Mouse (Mus musculus) lung, postnatal 14 days (tissue): Measurements from ENCODE around the gene Lhx8.

Experiments used
- DNase-seq: peaks from one replicate; pipeline ENCODE4 v3.0.0; 2021

Gene Lhx8

GRCm38 (mm10) chr3:154321921-154322574 lies 8.4 kb downstream of the Lhx8 start:
- no peak for DNase-seq

DNA sequence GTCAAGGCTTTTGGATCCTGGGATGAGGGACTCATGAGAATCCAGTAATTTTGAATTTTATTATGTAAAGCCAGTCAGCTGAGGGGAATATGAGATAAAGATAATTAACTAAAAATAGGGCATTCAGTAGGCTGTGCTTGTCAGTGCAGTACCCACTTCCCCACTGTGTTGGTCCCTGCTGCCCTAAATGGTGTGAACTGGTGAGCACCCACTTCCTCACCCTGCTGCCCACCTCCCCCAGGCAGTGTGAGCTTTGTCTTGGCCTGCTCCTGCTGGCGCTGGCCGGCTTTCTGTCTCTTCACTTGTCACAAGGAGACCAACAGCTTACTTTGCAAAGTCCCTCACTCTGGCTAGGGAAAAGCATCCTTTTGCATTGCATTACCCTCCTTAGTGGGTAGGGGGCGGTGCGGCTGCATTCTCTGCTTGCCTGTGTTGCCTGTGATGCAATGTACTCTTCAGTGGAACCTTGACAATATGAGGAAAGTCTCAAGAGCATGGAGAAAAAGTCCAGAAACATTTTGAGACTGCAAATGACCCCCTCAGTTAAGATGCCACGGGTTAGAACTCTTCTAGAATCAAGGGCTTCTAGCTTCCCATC lies 12.7 kb downstream of the Lhx8 start:
- peak; percentile 19 for DNase-seq

GRCm38 (mm10) chr3:154305163-154305884 lies 25.1 kb downstream of the Lhx8 start:
- no peak for DNase-seq

- no peak for DNase-seq
These were observed 29.4 kb downstream of the Lhx8 start for GRCm38 (mm10) chr3:154301102-154301501.

- no peak for DNase-seq
These were observed 30.5 kb downstream of the Lhx8 start for GRCm38 (mm10) chr3:154300006-154300405.

DNA sequence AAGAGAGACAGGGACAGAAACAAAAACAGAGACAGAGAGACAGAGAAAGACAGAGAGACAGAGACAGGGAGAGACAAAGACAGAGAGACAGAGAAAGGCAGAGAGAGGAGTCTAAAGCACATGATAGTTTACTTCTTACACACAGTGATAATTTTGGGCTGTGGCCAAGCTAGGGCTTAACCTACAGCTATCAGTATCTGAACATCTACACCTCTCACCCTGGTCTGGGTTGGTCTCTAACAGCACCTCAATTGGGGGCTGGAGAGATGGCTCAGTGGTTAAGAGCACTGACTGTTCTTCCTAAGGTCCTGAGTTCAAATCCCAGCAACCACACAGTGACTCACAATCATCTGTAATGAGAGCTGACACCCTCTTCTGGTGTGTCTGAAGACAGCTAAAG lies 32.0 kb downstream of the Lhx8 start:
- no peak for DNase-seq

DNA sequence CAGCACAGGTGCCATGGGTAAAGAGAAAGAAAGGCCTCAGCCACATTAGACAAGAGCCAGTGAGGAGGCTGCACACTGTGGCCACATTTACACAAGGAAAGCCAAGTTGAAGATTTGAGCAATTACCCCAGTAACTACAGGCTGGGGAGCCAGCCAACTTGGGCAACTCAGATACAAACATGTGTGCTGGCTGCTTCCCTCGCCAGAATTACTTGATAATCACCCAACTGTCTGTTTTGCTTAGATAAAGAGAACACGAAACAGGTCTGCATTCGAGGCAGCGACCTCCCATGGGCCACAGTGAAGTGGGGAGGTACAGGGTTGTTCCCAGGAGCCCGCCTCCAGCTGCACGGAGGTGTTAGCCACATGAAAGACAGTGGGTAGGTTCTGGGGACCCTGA lies 33.0 kb downstream of the Lhx8 start:
- peak; percentile 6 for DNase-seq

DNA sequence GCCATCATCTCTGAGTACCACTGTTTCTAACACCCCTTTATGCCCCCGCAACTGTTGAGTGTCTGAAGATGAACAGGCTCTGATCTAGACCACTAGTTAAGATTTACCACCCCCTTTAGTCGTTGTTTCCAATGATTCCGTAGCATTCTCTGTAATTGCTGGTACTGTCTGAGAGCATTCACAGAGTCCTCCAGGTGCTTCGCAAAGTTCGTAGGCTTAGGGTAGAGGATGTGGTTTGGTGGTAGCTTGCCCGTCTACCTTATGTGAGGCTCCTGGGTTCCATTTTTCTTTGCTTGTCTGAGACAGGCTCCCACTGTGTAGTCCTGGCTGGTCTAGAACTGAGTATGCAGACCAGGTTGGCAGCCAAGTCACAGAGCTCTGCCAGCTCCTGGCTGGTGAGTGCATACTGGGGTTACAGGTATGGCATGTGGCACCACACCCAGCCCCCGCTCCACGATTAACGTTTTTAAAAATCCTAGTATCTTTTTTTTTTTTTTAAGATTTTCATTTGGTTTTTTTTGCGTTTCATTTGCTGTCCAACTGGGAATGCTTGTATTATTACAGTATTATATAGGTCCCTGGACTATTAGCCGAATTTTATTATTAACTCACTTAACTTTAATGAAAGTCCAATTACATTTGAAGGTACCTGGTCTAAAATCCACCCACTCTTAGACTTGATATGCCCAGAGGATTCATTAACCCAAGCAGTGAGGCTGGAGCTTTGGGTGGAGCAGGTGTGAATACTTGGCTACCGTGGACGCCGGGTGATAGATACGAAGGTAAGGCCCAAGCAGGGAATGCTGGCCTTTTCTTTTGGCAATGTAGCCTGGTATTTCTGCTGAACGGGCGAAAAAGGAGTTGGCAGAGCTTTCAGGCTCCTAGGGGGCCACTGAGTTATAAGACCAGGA lies 35.3 kb downstream of the Lhx8 start:
- no peak for DNase-seq

DNA sequence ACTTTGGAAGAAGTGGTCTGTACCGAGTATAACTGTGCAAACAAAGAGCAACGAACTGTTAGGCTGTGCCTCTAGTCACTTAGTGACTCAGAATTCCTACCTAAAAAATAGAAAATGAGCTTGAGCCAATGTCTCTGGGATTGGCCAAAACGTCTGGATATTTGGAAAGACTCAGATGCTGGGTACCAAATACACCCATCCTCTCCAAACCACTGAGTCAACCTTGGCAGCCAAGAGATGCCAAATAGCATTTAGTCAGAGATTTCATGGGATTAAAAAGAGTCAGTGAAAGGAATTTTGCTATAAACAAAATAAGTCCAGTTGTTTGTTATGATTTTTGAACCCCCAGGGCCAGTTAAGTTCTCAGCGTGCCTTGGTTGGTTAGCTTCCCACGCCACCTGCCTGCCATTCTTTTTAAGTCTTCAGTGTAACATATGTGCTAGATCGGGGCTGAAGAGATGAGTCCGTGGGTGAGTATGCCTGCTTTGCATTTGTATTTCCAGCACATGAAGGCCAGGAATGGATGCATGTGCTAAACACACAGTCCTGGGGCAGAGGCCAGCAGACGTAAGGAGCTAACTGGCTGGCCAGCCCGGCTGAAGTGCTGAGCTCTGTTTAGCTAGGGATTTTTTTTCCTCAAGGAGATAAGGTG lies 36.5 kb downstream of the Lhx8 start:
- DNase-seq = no peak

GRCm38 (mm10) chr3:154292126-154292525 lies 38.3 kb downstream of the Lhx8 start:
- no peak for DNase-seq

- DNase-seq = no peak
These were observed 40.1 kb downstream of the Lhx8 start for GRCm38 (mm10) chr3:154290351-154290750.

GRCm38 (mm10) chr3:154288429-154289069 lies 41.9 kb downstream of the Lhx8 start:
- no peak for DNase-seq

GRCm38 (mm10) chr3:154287217-154287616 lies 43.2 kb downstream of the Lhx8 start:
- no peak for DNase-seq

DNA sequence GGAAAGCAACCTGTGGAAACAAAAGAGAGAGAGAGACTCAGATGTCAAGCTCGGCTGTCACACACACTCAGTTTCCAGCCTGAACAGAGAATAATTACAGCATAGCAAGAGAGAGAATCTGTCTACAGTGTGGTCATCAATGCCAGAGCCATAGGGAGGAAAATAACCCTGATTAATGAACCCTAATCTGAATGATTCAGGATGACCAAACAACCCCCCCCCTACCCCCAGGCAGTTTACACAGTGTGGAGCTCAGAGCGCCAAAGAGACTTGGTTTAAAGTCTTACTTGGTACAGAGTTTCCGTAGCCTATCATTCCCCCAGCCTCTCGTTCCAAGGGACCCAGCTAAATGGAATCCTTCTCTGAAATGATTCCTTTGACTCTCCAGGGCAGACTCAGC lies 45.1 kb downstream of the Lhx8 start:
- no peak for DNase-seq

DNA sequence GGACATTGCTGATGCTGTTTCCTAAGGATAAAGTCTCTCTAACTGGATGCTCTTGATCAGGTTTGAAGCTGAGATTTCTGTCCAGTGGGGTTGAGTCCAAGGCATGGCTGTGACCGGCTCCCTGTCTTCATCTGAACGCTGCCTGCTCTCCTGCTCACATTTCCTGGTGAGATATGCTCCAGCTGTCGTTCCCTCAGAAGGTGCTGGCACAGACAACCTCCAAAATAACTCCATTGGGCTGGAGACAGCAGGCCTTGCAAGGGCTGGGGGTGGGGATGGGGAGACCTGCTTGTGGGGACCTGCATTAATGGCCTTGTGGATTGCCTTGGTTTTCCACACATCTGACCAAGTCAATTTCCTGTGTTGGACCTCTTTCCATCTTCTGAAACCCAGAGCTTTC lies 46.2 kb downstream of the Lhx8 start:
- DNase-seq = no peak

- DNase-seq = no peak
These were observed 55.8 kb downstream of the Lhx8 start for GRCm38 (mm10) chr3:154274681-154275080.

GRCm38 (mm10) chr3:154269757-154270366 lies 60.6 kb downstream of the Lhx8 start:
- peak; percentile 80 for DNase-seq

DNA sequence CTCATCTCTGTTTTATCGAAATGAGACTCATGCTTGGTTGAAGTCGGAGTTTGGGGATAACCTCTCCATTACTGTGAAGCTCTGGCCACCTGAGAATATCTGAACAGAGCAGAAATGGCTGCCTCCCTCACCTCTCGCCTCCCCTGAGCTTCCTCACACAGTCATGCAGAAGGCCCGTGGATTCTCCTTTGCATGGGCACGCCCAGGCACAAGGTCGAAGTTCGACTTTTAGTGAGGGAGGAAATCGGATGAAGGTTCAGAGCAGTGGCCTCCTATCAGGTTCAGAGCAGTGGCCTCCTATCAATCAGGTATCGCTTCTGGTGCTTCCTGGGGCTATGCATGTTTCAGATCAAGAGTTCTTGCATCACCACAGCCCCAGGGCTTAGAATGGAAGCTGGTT lies 62.1 kb downstream of the Lhx8 start:
- no peak for DNase-seq

DNA sequence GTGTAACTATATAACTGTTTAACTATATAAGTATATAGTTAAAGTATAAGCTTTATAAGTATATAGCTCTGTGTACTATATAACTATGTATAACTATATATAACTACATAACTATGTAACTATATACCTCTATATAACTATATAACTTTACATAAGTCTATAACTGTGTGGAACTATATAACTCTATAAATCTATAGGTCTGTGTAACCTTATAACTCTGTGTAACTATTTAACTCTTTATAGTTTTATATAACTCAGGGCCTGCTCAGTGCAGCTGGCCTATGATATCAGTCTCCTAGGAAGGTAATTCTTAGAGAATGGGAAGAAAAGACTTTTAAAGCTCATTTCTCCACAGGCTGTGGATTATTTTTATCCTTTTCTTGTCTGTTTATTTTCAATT lies 73.1 kb downstream of the Lhx8 start:
- no peak for DNase-seq
